Mouse (Mus musculus) T-helper 17 cell (primary cell): Measurements from ENCODE around the gene Ldlrad3.

Experiments used
- in situ Hi-C, 2 experiments: fragments of 300-600 bp; cut with MboI, MseI; formaldehyde crosslinking; loops; 1 replicate in 1 of 2; 2 replicates in 1 of 2; pipeline ENCODE4 v1.15.1; 2025; ENCODE audit warnings: high pct_unique_total_duplicates in 2 of 2

Gene Ldlrad3

GRCm38 (mm10) chr2:102038895-102039667 is 147.1 kb downstream of the Ldlrad3 start:
- in situ Hi-C loops, result loop anchor here in 1 of 2 experiments (10.0 kb wide), 1 partner anchor 396 kb away; no protein-coding TSS in a partner anchor

GRCm38 (mm10) chr2:102038229-102038894 is 147.8 kb downstream of the Ldlrad3 start:
- in situ Hi-C loops, result loop anchor here in 1 of 2 experiments (10.0 kb wide), 1 partner anchor 396 kb away; no protein-coding TSS in a partner anchor

- in situ Hi-C loops, result loop anchor here in 1 of 2 experiments (10.0 kb wide), 1 partner anchor 398 kb away; no protein-coding TSS in a partner anchor
Measured at GRCm38 (mm10) chr2:102036665-102037511, 149.3 kb downstream of the Ldlrad3 start.

GRCm38 (mm10) chr2:102034513-102034879 is 151.7 kb downstream of the Ldlrad3 start:
- in situ Hi-C loops, result loop anchor here in 1 of 2 experiments (10.0 kb wide), 1 partner anchor 400 kb away; no protein-coding TSS in a partner anchor

GRCm38 (mm10) chr2:102033818-102034512 is 152.2 kb downstream of the Ldlrad3 start:
- in situ Hi-C loops, result loop anchor here in 1 of 2 experiments (10.0 kb wide), 1 partner anchor 401 kb away; no protein-coding TSS in a partner anchor

GRCm38 (mm10) chr2:102032713-102033343 is 153.4 kb downstream of the Ldlrad3 start:
- in situ Hi-C loops, result loop anchor here in 1 of 2 experiments (10.0 kb wide), 1 partner anchor 402 kb away; no protein-coding TSS in a partner anchor

GRCm38 (mm10) chr2:102030652-102031051 is 155.5 kb downstream of the Ldlrad3 start:
- in situ Hi-C loops, result loop anchor here in 1 of 2 experiments (10.0 kb wide), 1 partner anchor 404 kb away; no protein-coding TSS in a partner anchor

- in situ Hi-C loops, result loop anchor here in 1 of 2 experiments (10.0 kb wide), 1 partner anchor 405 kb away; no protein-coding TSS in a partner anchor
Measured at GRCm38 (mm10) chr2:102030152-102030551, 156.0 kb downstream of the Ldlrad3 start.

- in situ Hi-C loops, result loop anchor here in 1 of 2 experiments (10.0 kb wide), 1 partner anchor 405 kb away; no protein-coding TSS in a partner anchor
Measured at GRCm38 (mm10) chr2:102029682-102030081, 156.5 kb downstream of the Ldlrad3 start.

- in situ Hi-C loops, result no loop called here
Measured at GRCm38 (mm10) chr2:102027265-102027664, 158.9 kb downstream of the Ldlrad3 start.

GRCm38 (mm10) chr2:102026156-102026555 is 160.0 kb downstream of the Ldlrad3 start:
- in situ Hi-C loops, result no loop called here

- in situ Hi-C loops, result no loop called here
Measured at GRCm38 (mm10) chr2:102024483-102024882, 161.7 kb downstream of the Ldlrad3 start.

GRCm38 (mm10) chr2:102021371-102022084 is 164.7 kb downstream of the Ldlrad3 start:
- in situ Hi-C loops, result no loop called here

- in situ Hi-C loops, result no loop called here
Measured at GRCm38 (mm10) chr2:102020546-102020945, 165.6 kb downstream of the Ldlrad3 start.

- in situ Hi-C loops, result no loop called here
Measured at GRCm38 (mm10) chr2:102014538-102015113, 171.6 kb downstream of the Ldlrad3 start.

GRCm38 (mm10) chr2:102011311-102011975 is 174.7 kb downstream of the Ldlrad3 start:
- in situ Hi-C loops, result no loop called here

GRCm38 (mm10) chr2:102009766-102010265 is 176.4 kb downstream of the Ldlrad3 start:
- in situ Hi-C loops, result no loop called here

GRCm38 (mm10) chr2:102006143-102006542 is 180.0 kb downstream of the Ldlrad3 start:
- in situ Hi-C loops, result no loop called here
